Mouse (Mus musculus): Measurements from ENCODE around the gene Cyp2d22.
A peak's percentile ranks its signal among the peaks of the same experiment; 100 is the strongest.
"Not testable (repeated sequence)": the region's sequence is repeated elsewhere in the genome, so short reads cannot be mapped to it uniquely, and the experiment has no call there.

Cyp2d22 gene

DNA sequence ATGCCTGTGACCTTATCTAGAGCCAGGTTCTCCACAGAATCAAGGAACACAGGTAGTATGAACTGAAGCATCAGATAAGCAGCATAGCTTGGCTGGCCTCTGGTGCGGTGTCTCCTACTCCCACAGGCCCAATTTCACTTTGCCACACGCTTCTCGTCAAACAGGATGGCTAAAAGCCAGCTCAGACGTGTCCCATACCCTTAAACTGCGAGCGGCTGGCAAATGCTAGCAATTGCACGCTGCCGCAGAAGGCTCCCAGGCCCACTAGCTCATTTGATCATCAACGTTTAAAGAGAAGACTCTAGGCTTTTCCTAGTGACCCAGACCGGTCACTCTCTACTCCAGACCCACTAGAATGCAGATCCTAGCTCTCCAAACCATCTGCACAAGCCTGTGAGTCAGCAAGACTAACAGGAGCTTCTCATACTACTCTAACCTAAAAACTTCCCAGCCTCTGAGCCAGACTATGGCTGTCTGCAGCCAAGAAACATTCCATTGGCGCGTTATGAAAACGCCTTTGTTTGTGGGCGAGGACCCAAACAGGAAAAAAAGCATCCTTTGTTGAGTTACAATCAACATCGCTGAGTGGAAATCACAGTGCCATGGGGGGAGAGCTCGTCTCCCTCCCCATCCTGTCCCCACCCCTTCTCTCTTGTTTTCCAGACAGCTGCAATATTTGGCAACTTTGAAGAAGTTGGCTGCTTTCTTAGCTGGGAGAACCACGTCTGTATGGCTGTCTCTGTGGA is 3.5 kb downstream of the Cyp2d22 start:
- peak; percentile 11 for DNase-seq (ENCODE audit: low read depth, low spot score)

DNA sequence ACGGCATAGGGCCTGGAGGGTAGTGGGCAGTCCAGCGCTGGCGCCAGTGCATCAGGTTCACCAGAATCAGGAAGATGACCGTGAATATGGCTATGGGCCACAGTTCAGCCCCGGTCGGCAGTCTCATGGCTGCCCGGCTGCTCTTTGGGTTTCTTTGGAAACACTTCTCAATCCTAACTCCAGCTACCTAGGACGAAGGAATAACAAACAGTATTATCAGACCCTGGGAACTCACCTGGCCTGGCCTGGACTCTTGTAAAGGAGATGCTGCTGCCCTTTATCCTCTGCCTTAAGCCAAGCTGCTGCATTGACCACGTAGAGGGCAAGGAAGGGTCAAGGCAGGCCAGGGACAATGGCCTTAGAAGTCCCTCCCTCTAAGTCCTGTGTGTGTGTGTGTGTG is 4.2 kb downstream of the Cyp2d22 start:
- DNase-seq (ENCODE audit: low read depth, low spot score), result no peak

DNA sequence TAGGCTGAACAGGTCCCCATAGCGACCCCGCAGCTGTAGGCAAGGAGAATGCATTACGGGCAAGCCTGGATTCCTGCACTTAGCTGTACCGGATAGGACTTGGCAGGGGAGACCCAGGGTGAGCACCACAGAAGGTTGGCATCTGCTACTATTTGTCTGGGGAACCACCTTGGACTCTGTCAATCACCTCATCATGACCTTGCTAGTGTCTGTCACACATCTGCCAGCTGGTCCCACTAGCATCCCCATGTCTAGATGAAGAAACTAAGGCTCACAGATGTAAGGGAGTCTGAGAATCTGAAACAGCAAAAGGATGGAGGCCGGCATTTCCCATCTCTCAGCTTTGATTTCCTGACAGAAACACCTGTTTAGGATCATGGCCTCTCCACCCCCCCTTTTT is 5.6 kb downstream of the Cyp2d22 start:
- DNase-seq (ENCODE audit: low read depth, low spot score), result no peak

- DNase-seq (ENCODE audit: low read depth, low spot score), result no peak
These were observed 7.1 kb downstream of the Cyp2d22 start for GRCm38 (mm10) chr15:82372991-82373390.

- DNase-seq (ENCODE audit: low read depth, low spot score), result no peak
These were observed 7.6 kb downstream of the Cyp2d22 start for GRCm38 (mm10) chr15:82372446-82372845.

DNA sequence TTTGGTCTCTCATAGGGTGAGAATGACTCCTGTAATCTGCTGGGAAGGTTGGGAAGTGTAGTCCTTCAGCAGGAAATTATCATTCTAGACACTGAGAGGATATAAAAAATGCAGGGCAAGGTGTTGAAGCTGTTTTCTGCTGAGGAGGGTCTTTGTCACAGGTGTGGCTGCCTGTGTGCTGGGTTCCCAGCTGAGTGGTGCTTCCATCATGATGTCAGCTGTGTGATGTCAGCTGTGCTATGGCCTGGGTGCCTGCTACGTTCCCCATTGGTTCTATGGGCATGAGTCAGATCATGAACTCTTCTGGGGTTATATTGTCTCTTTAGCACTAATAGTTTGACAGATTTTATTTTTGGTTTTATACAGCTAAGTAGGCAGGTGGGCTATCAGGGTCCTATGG is 11.2 kb downstream of the Cyp2d22 start:
- DNase-seq (ENCODE audit: low read depth, low spot score), result no peak

DNA sequence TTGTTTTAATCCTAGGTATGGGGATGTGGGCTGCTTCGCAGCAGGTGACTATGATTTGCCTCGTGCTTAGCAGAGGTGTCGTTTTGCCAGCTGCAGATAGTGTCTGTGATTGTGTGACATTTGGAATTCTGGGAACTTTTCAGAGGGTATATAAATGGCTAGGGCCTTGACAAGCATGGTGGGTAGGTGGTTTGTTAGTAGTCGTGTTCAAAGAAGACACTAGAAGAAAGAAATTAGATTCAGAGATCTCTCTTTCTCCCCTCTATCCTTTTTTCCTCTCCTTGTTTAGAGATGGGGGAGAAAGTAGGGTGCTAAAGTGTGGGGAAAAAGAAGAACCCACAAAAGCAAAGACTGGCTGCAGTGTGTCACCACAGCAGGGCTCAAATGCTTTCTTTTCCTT is 11.9 kb downstream of the Cyp2d22 start:
- DNase-seq (ENCODE audit: low read depth, low spot score), result no peak

GRCm38 (mm10) chr15:82364561-82364960 is 15.5 kb downstream of the Cyp2d22 start:
- not testable (repeated sequence) for DNase-seq (ENCODE audit: low read depth, low spot score)

- not testable (repeated sequence) for DNase-seq (ENCODE audit: low read depth, low spot score)
These were observed 16.3 kb downstream of the Cyp2d22 start for GRCm38 (mm10) chr15:82363801-82364200.

DNA sequence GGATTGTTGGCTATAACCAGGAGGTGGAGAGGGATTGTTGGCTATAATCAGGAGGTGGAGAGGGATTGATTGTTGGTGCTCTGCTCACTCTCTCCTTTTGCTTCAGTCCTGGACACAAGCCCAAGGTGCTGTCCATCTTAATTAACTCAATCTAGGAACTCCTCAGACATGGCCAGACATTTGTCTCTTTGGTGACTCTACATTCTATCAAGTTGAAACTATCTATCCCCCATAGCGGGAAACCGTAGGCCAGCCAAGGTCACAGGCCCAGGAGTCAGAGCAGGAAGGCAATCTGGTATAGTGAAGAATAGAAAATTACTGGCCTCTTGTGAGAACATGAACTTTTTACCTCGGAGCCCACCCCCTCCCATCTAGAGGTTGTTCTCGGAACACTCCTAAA is 17.8 kb downstream of the Cyp2d22 start:
- DNase-seq (ENCODE audit: low read depth, low spot score), result no peak

DNA sequence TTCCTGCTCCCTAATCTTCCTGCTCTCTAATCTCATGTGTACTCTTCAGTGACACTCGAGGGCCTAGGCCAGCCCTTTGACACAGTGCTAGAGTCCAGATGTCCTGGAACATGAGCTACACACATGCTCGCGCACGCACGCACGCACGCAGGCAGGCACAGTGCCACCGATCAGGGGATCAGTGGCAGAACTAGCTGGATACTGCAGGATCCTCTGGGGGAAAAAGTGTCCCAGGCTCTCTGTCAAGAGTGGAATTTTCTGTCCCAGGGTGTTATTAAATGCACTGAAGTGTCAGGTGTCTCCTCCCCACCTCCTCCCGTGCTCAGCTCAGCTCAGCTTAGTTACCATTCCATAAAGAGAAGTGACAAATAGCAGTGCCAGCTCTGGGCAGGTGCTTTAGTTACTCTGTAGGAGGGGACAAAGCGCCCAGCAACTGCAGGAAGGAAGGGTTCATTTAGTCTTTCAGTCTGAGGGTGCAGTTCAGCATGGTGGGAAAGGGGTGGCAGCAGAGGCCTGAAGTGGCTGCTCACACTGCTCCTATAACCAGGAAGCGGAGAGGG is 18.5 kb downstream of the Cyp2d22 start:
- DNase-seq (ENCODE audit: low read depth, low spot score), result peak; percentile 16

DNA sequence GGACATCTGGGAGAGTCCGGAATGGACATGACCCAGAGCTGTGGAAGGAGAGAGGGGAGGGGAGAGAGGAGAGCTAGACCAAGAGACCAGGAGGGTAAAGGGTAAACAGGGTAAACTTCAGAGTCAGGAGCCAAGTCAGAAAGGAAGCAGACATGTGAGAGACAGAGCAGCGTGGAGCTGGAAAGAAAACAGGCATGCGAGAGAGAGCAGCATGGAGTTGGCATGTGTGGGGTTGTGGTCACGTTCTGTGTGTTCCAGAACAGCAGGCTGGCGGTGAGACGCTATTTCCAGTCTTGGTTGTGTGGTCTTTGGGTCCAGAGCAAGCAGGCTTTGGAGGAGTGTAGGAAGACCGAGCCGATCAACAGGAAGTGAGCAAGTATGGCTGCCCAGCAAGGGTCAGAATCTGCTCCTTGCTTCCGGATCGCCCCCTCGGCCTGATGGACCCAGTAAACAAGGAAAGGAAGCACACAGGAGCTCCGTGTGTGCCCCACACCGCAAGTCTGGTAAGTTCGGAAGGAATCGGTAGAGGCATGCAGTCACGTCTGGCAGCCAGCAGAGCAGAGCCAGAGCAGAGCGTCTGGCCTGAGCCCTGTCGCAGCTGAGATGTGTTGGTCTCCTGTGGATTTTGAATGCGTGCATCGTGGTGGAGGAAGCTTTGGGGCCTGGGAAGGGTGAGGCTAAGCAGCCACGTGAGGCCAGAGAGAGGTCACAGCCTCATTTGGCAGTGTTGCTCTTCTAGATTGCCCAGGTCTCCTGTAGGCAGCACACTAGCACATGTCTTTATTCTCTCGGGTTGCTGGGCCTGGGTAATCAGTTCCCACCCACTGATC is 21.4 kb downstream of the Cyp2d22 start:
- DNase-seq (ENCODE audit: low read depth, low spot score), result no peak

DNA sequence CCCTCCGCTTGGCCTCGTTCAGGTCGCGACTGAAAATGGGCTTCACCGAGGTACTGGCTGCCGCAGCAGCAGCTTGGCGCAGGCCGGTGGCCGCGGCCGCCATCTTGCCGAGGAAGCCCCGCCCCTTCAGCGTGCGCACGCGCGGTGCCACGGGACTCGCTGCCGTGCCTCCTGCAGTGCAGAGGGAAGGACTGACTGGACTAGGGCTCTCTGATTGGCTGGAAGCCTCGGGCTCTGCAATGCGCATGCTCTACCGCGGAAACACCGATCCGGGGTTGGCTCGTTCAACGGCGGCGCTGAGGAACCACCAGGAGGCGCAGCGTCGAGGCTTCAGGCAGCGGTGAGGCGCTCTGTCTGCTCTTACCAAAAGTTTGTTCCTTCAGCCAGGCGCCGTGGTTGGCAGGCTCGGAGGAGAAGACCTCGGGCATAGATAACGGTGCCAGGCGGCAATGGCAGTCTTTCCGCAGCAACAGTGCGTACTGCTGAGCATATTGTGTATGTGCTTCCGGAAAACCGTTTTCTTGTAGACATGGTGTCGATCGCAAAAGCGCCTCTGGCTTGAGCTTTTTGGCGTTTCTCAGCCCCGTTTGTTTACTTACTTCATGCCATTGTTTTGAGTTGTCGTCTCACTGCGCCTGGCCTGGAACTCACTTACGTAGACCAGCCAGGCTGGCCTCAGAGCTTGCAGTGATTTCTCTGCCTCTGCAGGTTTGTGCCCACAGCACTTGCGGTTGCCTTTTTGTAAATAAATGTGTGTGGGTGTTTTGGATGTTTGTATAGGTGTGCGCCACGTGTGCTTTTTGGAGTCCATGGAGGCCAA is 25.7 kb downstream of the Cyp2d22 start, which contains the start of gene Ndufa6:
TSS of gene Ndufa6 (minus strand) at position 197 of the 820 bp plus-strand sequence.
- DNase-seq (ENCODE audit: low read depth, low spot score), result peak; percentile 97

DNA sequence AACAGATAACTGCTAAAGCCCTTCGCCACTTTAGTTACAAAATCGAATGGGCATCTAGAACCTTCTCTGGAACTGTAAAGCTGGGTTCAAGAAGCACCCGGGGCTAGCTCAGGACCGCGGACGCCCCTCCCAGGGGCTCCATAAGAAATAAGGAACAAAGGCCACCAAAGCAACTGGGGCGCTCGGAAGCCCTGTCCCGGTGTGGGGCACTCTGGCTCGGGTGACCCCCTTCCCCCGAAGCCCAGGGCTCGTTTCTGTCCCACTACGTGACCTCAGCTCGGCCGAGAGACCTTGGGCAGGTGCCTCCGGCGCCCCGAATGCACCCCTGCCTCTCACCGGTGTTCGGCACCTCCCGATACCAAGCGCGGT is 26.3 kb downstream of the Cyp2d22 start:
- DNase-seq (ENCODE audit: low read depth, low spot score), result no peak

- DNase-seq (ENCODE audit: low read depth, low spot score), result peak; percentile 16
These were observed 26.8 kb downstream of the Cyp2d22 start for GRCm38 (mm10) chr15:82353078-82353744.

DNA sequence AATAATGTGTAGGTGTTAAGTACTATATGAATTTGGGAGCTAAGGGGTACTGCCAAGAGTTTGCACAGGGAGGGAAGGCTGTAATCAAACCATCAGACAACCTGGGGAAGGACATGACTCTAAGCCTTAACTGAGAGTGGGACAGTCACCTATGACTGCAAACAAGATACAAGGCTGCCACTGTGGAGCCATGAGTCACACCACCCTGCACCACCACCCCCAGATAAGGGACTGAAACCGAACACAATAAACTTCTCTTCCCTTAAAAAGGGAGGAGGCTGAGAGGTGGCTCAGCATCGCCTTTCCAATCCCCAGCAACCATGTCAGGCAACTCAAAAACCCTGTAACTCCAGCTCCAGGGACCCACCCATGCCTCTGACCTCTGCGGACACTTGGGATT is 28.6 kb downstream of the Cyp2d22 start:
- no peak for DNase-seq (ENCODE audit: low read depth, low spot score)

DNA sequence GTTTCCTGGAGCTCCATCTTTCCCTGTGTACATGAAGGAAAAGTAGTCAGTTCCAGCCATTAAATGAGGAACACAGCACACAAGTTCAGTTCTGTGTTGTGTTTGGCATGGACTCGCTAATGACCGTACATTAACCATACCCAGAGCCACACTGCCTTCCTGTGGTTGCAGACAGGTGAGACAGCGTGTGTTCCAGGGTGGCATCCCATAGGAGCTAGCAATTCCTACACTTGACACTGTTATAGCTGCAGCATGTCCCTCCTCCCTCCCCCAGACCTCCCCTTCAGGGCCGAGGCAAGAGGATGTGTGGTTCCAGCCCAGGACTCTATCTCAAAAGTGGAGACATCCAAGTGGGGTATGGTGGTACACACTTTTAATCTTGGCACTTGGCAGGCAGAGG is 29.7 kb downstream of the Cyp2d22 start:
- no peak for DNase-seq (ENCODE audit: low read depth, low spot score)

DNA sequence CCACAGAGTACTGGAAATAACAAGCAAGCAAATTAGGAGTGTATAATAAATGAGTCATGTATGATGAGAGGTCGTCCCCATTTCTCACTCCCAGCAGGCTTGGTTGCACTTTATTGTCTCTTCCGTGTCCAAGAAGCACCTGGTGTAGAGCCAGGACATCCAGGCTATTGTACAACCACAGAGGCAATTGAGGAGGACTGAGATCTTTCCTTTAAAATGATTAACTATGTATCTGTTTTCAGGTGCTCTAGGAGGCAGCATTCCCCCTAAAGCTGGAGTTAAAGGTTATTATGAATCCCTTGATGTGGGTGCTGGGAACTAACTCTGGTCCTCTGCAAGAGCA is 31.1 kb downstream of the Cyp2d22 start:
- DNase-seq (ENCODE audit: low read depth, low spot score), result no peak

GRCm38 (mm10) chr15:82348258-82348998 is 31.6 kb downstream of the Cyp2d22 start:
- no peak for DNase-seq (ENCODE audit: low read depth, low spot score)

DNA sequence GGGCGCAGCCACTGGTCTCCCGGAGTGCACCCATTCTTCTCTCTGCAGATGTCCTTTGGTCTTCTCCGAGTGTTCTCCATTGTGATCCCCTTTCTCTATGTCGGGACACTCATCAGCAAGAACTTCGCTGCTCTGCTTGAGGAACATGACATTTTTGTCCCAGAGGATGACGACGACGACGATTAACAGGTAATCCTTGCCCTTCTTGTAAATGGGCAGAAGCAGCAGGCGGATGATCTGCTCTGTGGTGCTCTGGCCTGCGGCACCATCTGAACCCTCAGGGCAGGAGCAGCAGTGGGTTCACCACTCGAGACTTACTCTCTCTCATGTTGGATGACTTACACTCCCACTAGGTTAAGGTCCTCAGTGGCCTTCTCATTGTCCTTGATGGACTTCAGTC is 32.2 kb downstream of the Cyp2d22 start:
- DNase-seq (ENCODE audit: low read depth, low spot score), result no peak

GRCm38 (mm10) chr15:82347303-82347676 is 32.8 kb downstream of the Cyp2d22 start:
- no peak for DNase-seq (ENCODE audit: low read depth, low spot score)

Data from 3T3-L1 (cell line).